Comparison of ENCODE assay signal across 11 mouse cellular contexts in genomic region chr1:55807028-55807427, GRCm38 (mm10).
DNase-seq lines count a peak whose midpoint lies in the region; ATAC-seq and TF ChIP-seq lines count a peak whose summit lies in the region.
"Had no signal": no experiment of that assay in that cellular context is flagged by ENCODE, and none has a peak within 500 bp of the region (broad histone marks: within the 10 kb centered on the region; RNA-seq: fewer than 3 reads in every experiment).

No protein-coding gene starts in this region.

- no peaks in the 10 kb centered on the region for H3K4me1 ChIP-seq in kidney, postnatal 0 days (replicated peaks; ENCODE audit: insufficient read depth, low read length)
- 0 out of 2 replicates have a peak, but pooled peaks cover 3% of the 10 kb centered on the region for H3K4me1 ChIP-seq in heart, embryonic 16.5 days (ENCODE audit: control insufficient read depth, insufficient read depth, low read length)
- no peaks in the 10 kb centered on the region for H3K4me1 ChIP-seq in forebrain, postnatal 0 days (ENCODE audit: insufficient read depth)
- H3K4me1 ChIP-seq: neural tube, embryonic 15.5 days had no signal

- intact Hi-C loops in left cerebral cortex, postnatal 36 days (cut with DNase I), result no loop called here

- no peak for TF ChIP-seq CTCF in kidney, postnatal 0 days (IDR thresholded peaks at IDR 0.05; ENCODE audit: low read depth)
- no peak for TF ChIP-seq CTCF in forebrain, postnatal 0 days (IDR thresholded peaks at IDR 0.05; ENCODE audit: low read depth)

- peak; percentile 46 for DNase-seq in kidney, postnatal 0 days (ENCODE audit: low spot score)
- no peak for DNase-seq in kidney, postnatal 10 days
- DNase-seq in adipocyte (ENCODE audit: low spot score), result peak; percentile 54
- no peak for DNase-seq in left cerebral cortex, postnatal 36 days (ENCODE audit: low spot score in 2 of 2)
- DNase-seq in forebrain, postnatal 0 days, result no peak
- DNase-seq in thymus, postnatal 14 days, result no peak

- 46% methylated on average over 5 of the region's 5 CpGs for WGBS in kidney, postnatal 0 days
- 43% methylated on average over 5 of the region's 5 CpGs for WGBS in heart, embryonic 16.5 days
- WGBS in macrophage (ENCODE audit: missing documents), result 17% methylated on average over 5 of the region's 5 CpGs
- WGBS in forebrain, postnatal 0 days, result 67% methylated on average over 5 of the region's 5 CpGs

- no peak overlapping the region for H3K9ac ChIP-seq in kidney, postnatal 0 days (ENCODE audit: low read depth, low read length)
- no peak overlapping the region for H3K9ac ChIP-seq in heart, embryonic 16.5 days (ENCODE audit: low read length)
- H3K9ac ChIP-seq in forebrain, postnatal 0 days, result no peak overlapping the region
- H3K9ac ChIP-seq: heart, embryonic 13.5 days; liver, embryonic 14.5 days; neural tube, embryonic 15.5 days had no signal

- no peak overlapping the region for H3K27ac ChIP-seq in kidney, postnatal 0 days
- no peak overlapping the region for H3K27ac ChIP-seq in heart, embryonic 16.5 days (ENCODE audit: low read length)
- peak overlapping the region; percentile 90 for H3K27ac ChIP-seq in macrophage
- H3K27ac ChIP-seq in forebrain, postnatal 0 days (ENCODE audit: low read depth, low read length), result no peak overlapping the region
- H3K27ac ChIP-seq: heart, embryonic 13.5 days; liver, embryonic 14.5 days; neural tube, embryonic 15.5 days had no signal

- H3K27me3 ChIP-seq in kidney, postnatal 0 days (ENCODE audit: insufficient read depth, low read length), result no peaks in the 10 kb centered on the region
- no peaks in the 10 kb centered on the region for H3K27me3 ChIP-seq in heart, embryonic 16.5 days (ENCODE audit: control insufficient read depth, insufficient read depth, low read length)
- H3K27me3 ChIP-seq in forebrain, postnatal 0 days (ENCODE audit: insufficient read depth, low read length), result no peaks in the 10 kb centered on the region
- H3K27me3 ChIP-seq: heart, embryonic 13.5 days; neural tube, embryonic 15.5 days had no signal

- no peaks in the 10 kb centered on the region for H3K79me2 ChIP-seq in macrophage (ENCODE audit: inconsistent target)

- no peaks in the 10 kb centered on the region for H3K9me3 ChIP-seq in kidney, postnatal 0 days (replicated peaks; ENCODE audit: low read length)
- H3K9me3 ChIP-seq in heart, embryonic 16.5 days (replicated peaks; ENCODE audit: control insufficient read depth, low read length), result no peaks in the 10 kb centered on the region
- H3K9me3 ChIP-seq in forebrain, postnatal 0 days (ENCODE audit: low read length), result no peaks in the 10 kb centered on the region
- H3K9me3 ChIP-seq: heart, embryonic 13.5 days; neural tube, embryonic 15.5 days had no signal

- no peak for ATAC-seq in kidney, postnatal 0 days (replicated peaks; ENCODE audit: low FRiP score, low read depth)
- peak; percentile 55 for ATAC-seq in heart, embryonic 16.5 days (replicated peaks; ENCODE audit: extremely low read depth, insufficient read depth, low FRiP score)
- ATAC-seq in forebrain, postnatal 0 days, result no peak

- H3K36me3 ChIP-seq in kidney, postnatal 0 days (ENCODE audit: insufficient read depth, low read length), result no peaks in the 10 kb centered on the region
- H3K36me3 ChIP-seq in heart, embryonic 16.5 days (ENCODE audit: control insufficient read depth, insufficient read depth), result no peaks in the 10 kb centered on the region
- H3K36me3 ChIP-seq in macrophage (ENCODE audit: inconsistent target), result no peaks in the 10 kb centered on the region
- H3K36me3 ChIP-seq in forebrain, postnatal 0 days (ENCODE audit: insufficient read depth), result no peaks in the 10 kb centered on the region
- H3K36me3 ChIP-seq: heart, embryonic 13.5 days; neural tube, embryonic 15.5 days had no signal

- no peak overlapping the region for H3K4me3 ChIP-seq in kidney, postnatal 0 days (replicated peaks; ENCODE audit: low read depth, low read length)
- H3K4me3 ChIP-seq in heart, embryonic 16.5 days (ENCODE audit: low read length), result no peak overlapping the region
- H3K4me3 ChIP-seq in macrophage (ENCODE audit: inconsistent target), result no peak overlapping the region
- no peak overlapping the region for H3K4me3 ChIP-seq in forebrain, postnatal 0 days (ENCODE audit: low read depth, low read length)
- H3K4me3 ChIP-seq: heart, embryonic 13.5 days; neural tube, embryonic 15.5 days had no signal

- no peak overlapping the region for H3K4me2 ChIP-seq in kidney, postnatal 0 days (ENCODE audit: low read length)
- H3K4me2 ChIP-seq in heart, embryonic 16.5 days (ENCODE audit: low read depth, low read length), result no peak overlapping the region
- H3K4me2 ChIP-seq in forebrain, postnatal 0 days (ENCODE audit: low read depth), result no peak overlapping the region
- H3K4me2 ChIP-seq: heart, embryonic 13.5 days; neural tube, embryonic 15.5 days had no signal

Comparison
In these comparisons a context has a peak if more than half of its experiments do, and no peak if none do; other contexts are left out.
1. DNase-seq: peak in kidney, postnatal 0 days (single experiment) and adipocyte (single experiment); none in kidney, postnatal 10 days (single experiment), left cerebral cortex, postnatal 36 days (0 of 2), forebrain, postnatal 0 days (single experiment) and thymus, postnatal 14 days (single experiment).